Mouse (Mus musculus): ENCODE data around the gene Cd81. TPM values are rescaled to one million over a fixed set of nuclear protein-coding genes. Genes with fewer than 3 reads are reported as not detected.

Cd81 gene
- polyA plus RNA-seq, 1 experiment from 2014 or later = 701 TPM

- peaks cover 88% of the 10 kb centered on the region for H3K4me1 ChIP-seq (replicated peaks)
- no peaks in the 10 kb centered on the region for H3K27me3 ChIP-seq (replicated peaks)
- ATAC-seq (ENCODE audit: insufficient number of reproducible peaks, low FRiP score) = no peak
- no peaks in the 10 kb centered on the region for H3K36me3 ChIP-seq
- H3K4me2 ChIP-seq = no peak overlapping the region
- WGBS = 85% methylated on average over 1 of the region's 1 CpGs
- H3K9ac ChIP-seq = no peak overlapping the region
- no peaks in the 10 kb centered on the region for H3K9me3 ChIP-seq (replicated peaks)
- H3K4me3 ChIP-seq = no peak overlapping the region
- no peak overlapping the region for H3K27ac ChIP-seq (ENCODE audit: poor library complexity, severe bottlenecking)
These were observed 41.3 kb upstream of the Cd81 start for GRCm38 (mm10) chr7:143011226-143011625.

GRCm38 (mm10) chr7:143012230-143012875 lies 40.2 kb upstream of the Cd81 start:
- Histone ChIP-seq H3K36me3 (no peaks in the 10 kb centered on the region), H3K4me3 (no peak overlapping the region), H3K27me3 (replicated peaks) (no peaks in the 10 kb centered on the region), H3K9me3 (replicated peaks) (no peaks in the 10 kb centered on the region), H3K27ac (ENCODE audit: poor library complexity, severe bottlenecking) (peak overlapping the region; percentile 50), H3K9ac (0 out of 2 replicates have a peak overlapping the region, but pooled peaks have one; percentile 18), H3K4me2 (0 out of 2 replicates have a peak overlapping the region, but pooled peaks have one; percentile 7), H3K4me1 (replicated peaks) (peaks cover 90% of the 10 kb centered on the region)
- WGBS = 31% methylated on average over 4 of the region's 5 CpGs
- ATAC-seq (ENCODE audit: insufficient number of reproducible peaks, low FRiP score) = no peak

- H3K9me3 ChIP-seq (replicated peaks) = no peaks in the 10 kb centered on the region
- H3K4me1 ChIP-seq (replicated peaks) = peaks cover 89% of the 10 kb centered on the region
- peak overlapping the region; percentile 46; the same call in 1 of the 2 replicates for H3K27ac ChIP-seq (ENCODE audit: poor library complexity, severe bottlenecking)
- no peak for ATAC-seq (ENCODE audit: insufficient number of reproducible peaks, low FRiP score)
- H3K4me2 ChIP-seq = no peak overlapping the region
- H3K4me3 ChIP-seq = no peak overlapping the region
- H3K27me3 ChIP-seq (replicated peaks) = no peaks in the 10 kb centered on the region
- H3K36me3 ChIP-seq = no peaks in the 10 kb centered on the region
- no peak overlapping the region for H3K9ac ChIP-seq
- WGBS = 61% methylated on average over 8 of the region's 8 CpGs
These were observed 38.9 kb upstream of the Cd81 start for GRCm38 (mm10) chr7:143013420-143014178.

- peaks cover 74% of the 10 kb centered on the region for H3K4me1 ChIP-seq (replicated peaks)
- peak overlapping the region; percentile 42; the same call in 1 of the 2 replicates for H3K4me2 ChIP-seq
- peak overlapping the region; percentile 76 for H3K27ac ChIP-seq (ENCODE audit: poor library complexity, severe bottlenecking)
- no peak for ATAC-seq (ENCODE audit: insufficient number of reproducible peaks, low FRiP score)
- no peak overlapping the region for H3K4me3 ChIP-seq
- H3K9ac ChIP-seq = no peak overlapping the region
- no peaks in the 10 kb centered on the region for H3K36me3 ChIP-seq
- H3K27me3 ChIP-seq (replicated peaks) = no peaks in the 10 kb centered on the region
- H3K9me3 ChIP-seq (replicated peaks) = no peaks in the 10 kb centered on the region
- 82% methylated on average over 7 of the region's 7 CpGs for WGBS
These were observed 37.5 kb upstream of the Cd81 start for GRCm38 (mm10) chr7:143014862-143015659.

GRCm38 (mm10) chr7:143015755-143016423 lies 36.6 kb upstream of the Cd81 start:
- WGBS = 0% methylated on average over 1 of the region's 1 CpGs

GRCm38 (mm10) chr7:143016424-143017142 lies 36.0 kb upstream of the Cd81 start:
- Histone ChIP-seq H3K4me3 (no peak overlapping the region), H3K27ac (ENCODE audit: poor library complexity, severe bottlenecking) (peak overlapping the region; percentile 76), H3K9me3 (replicated peaks) (no peaks in the 10 kb centered on the region), H3K4me2 (peak overlapping the region; percentile 42), H3K9ac (no peak overlapping the region), H3K4me1 (replicated peaks) (peaks cover 68% of the 10 kb centered on the region), H3K36me3 (no peaks in the 10 kb centered on the region), H3K27me3 (replicated peaks) (no peaks in the 10 kb centered on the region)
- peak; percentile 39 for ATAC-seq (ENCODE audit: insufficient number of reproducible peaks, low FRiP score)
- WGBS = 56% methylated on average over 9 of the region's 9 CpGs

More at GRCm38 (mm10) chr7:143015755-143016423, 36.6 kb upstream of the Cd81 start:
- Histone ChIP-seq H3K4me3 (no peak overlapping the region), H3K27ac (ENCODE audit: poor library complexity, severe bottlenecking) (peak overlapping the region; percentile 76), H3K4me2 (peak overlapping the region; percentile 42), H3K9me3 (replicated peaks) (no peaks in the 10 kb centered on the region), H3K36me3 (no peaks in the 10 kb centered on the region), H3K4me1 (replicated peaks) (peaks cover 72% of the 10 kb centered on the region), H3K9ac (no peak overlapping the region), H3K27me3 (replicated peaks) (no peaks in the 10 kb centered on the region)
- peak; percentile 82 for ATAC-seq (ENCODE audit: insufficient number of reproducible peaks, low FRiP score)

GRCm38 (mm10) chr7:143017181-143017580 lies 35.4 kb upstream of the Cd81 start:
- no peak overlapping the region for H3K9ac ChIP-seq

GRCm38 (mm10) chr7:143020040-143020439 lies 32.5 kb upstream of the Cd81 start:
- Histone ChIP-seq H3K9ac (no peak overlapping the region), H3K4me1 (replicated peaks) (peaks cover 37% of the 10 kb centered on the region), H3K27ac (ENCODE audit: poor library complexity, severe bottlenecking) (no peak overlapping the region), H3K9me3 (replicated peaks) (no peaks in the 10 kb centered on the region; the same call in 1 of the 2 replicates), H3K36me3 (peaks cover 2% of the 10 kb centered on the region; the same call in 1 of the 2 replicates), H3K4me3 (no peak overlapping the region), H3K4me2 (no peak overlapping the region), H3K27me3 (replicated peaks) (no peaks in the 10 kb centered on the region)
- no peak for ATAC-seq (ENCODE audit: insufficient number of reproducible peaks, low FRiP score)

More at GRCm38 (mm10) chr7:143017181-143017580, 35.4 kb upstream of the Cd81 start:
- no peak overlapping the region for H3K4me3 ChIP-seq
- no peaks in the 10 kb centered on the region for H3K9me3 ChIP-seq (replicated peaks)
- no peaks in the 10 kb centered on the region for H3K27me3 ChIP-seq (replicated peaks)
- no peaks in the 10 kb centered on the region for H3K36me3 ChIP-seq
- WGBS = 78% methylated on average over 4 of the region's 4 CpGs
- H3K27ac ChIP-seq (ENCODE audit: poor library complexity, severe bottlenecking) = peak overlapping the region; percentile 76; the same call in 1 of the 2 replicates
- peaks cover 66% of the 10 kb centered on the region for H3K4me1 ChIP-seq (replicated peaks)
- ATAC-seq (ENCODE audit: insufficient number of reproducible peaks, low FRiP score) = no peak
- H3K4me2 ChIP-seq = no peak overlapping the region

- H3K36me3 ChIP-seq = peaks cover 8% of the 10 kb centered on the region; the same call in 1 of the 2 replicates
- no peak overlapping the region for H3K4me2 ChIP-seq
- H3K9me3 ChIP-seq (replicated peaks) = peaks cover 4% of the 10 kb centered on the region; the same call in 1 of the 2 replicates
- 68% methylated on average over 3 of the region's 3 CpGs for WGBS
- ATAC-seq (ENCODE audit: insufficient number of reproducible peaks, low FRiP score) = no peak
- no peaks in the 10 kb centered on the region for H3K27me3 ChIP-seq (replicated peaks)
- H3K27ac ChIP-seq (ENCODE audit: poor library complexity, severe bottlenecking) = no peak overlapping the region
- H3K4me1 ChIP-seq (replicated peaks) = peaks cover 30% of the 10 kb centered on the region
- no peak overlapping the region for H3K9ac ChIP-seq
- no peak overlapping the region for H3K4me3 ChIP-seq
These were observed 31.8 kb upstream of the Cd81 start for GRCm38 (mm10) chr7:143020764-143021163.
